Mouse (Mus musculus) hindbrain, embryonic 13.5 days (tissue): Measurements from ENCODE around the gene Hcar1. TPM values are rescaled to one million over a fixed set of nuclear protein-coding genes. Genes with fewer than 3 reads are reported as not detected.

Experiments used
- ATAC-seq: fragments of 200-750 bp; cut with Nextera tagmentation; 2 replicates; pipeline ENCODE4 v1.8.0; 2017; ENCODE audit warnings: moderate TSS enrichment; ENCODE audit not compliant: low FRiP score
- H3K27ac ChIP-seq: fragments of 300-500 bp; sonication (generic); 2 replicates; pipeline ENCODE4 v1.5.1; 2015; ENCODE audit warnings: inconsistent platforms, mild to moderate bottlenecking, moderate library complexity
- H3K27me3 ChIP-seq: fragments of 300-500 bp; sonication (generic); 2 replicates; pipeline ENCODE4 v1.6.1; 2015; ENCODE audit warnings: mild to moderate bottlenecking, inconsistent platforms
- H3K36me3 ChIP-seq: fragments of 300-500 bp; sonication (generic); 2 replicates; pipeline ENCODE4 v1.6.1; 2015; ENCODE audit warnings: mild to moderate bottlenecking, inconsistent platforms
- H3K4me1 ChIP-seq: fragments of 300-500 bp; sonication (generic); replicated peaks from 2 replicates; pipeline ENCODE4 v1.6.1; 2015; ENCODE audit warnings: inconsistent platforms
- H3K4me2 ChIP-seq: fragments of 300-500 bp; sonication (generic); 2 replicates; pipeline ENCODE4 v1.6.1; 2015; ENCODE audit warnings: inconsistent platforms, mild to moderate bottlenecking, moderate library complexity
- H3K4me3 ChIP-seq: fragments of 300-500 bp; sonication (generic); 2 replicates; pipeline ENCODE4 v1.5.1; 2015; ENCODE audit warnings: mild to moderate bottlenecking, inconsistent platforms
- H3K9ac ChIP-seq: fragments of 300-500 bp; sonication (generic); 2 replicates; pipeline ENCODE4 v1.6.1; 2015; ENCODE audit warnings: mild to moderate bottlenecking, inconsistent platforms
- H3K9me3 ChIP-seq: fragments of 300-500 bp; sonication (generic); 2 replicates; pipeline ENCODE4 v1.6.1; 2016; ENCODE audit warnings: inconsistent platforms
- WGBS: fragments of 180-500 bp; shearing (Covaris S2); methylation state at CpG from one replicate; pipeline ENCODE4 v1.1.7; 2015; 5-methylcytosine and 5-hydroxymethylcytosine counted together
- polyA plus RNA-seq: library from polyadenylated mRNA; unstranded; fragments of >200 nt; fragmentation: Nextera tagmentation; extraction: Ambion mirVana; gene quantifications from 2 replicates; pipeline ENCODE4 v1.2.1, GENCODE M21; 2015

Hcar1 gene
- polyA plus RNA-seq, 1 experiment from 2014 or later, result 0.34 TPM

DNA sequence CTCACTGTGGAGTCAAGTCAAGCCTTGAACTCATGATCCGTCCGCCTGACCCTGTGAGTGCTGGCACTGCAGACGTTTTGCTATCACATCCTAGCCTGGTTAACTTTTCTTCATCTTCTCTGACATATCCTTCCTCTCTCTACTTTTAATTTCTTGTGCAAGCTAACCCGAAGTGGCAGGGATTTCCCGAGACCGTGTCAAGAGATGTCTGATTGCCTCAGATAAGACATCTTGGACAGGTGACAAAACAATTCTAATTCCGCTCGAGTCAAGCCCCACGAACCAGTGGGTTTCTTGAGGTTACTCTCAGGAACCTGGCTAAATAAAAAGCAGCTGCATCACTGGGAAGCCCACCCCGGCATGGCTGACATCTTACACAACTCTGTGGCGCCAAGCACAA is 21.0 kb downstream of the Hcar1 start:
- ATAC-seq, result no peak
- WGBS, result 87% methylated on average over 11 of the region's 11 CpGs

DNA sequence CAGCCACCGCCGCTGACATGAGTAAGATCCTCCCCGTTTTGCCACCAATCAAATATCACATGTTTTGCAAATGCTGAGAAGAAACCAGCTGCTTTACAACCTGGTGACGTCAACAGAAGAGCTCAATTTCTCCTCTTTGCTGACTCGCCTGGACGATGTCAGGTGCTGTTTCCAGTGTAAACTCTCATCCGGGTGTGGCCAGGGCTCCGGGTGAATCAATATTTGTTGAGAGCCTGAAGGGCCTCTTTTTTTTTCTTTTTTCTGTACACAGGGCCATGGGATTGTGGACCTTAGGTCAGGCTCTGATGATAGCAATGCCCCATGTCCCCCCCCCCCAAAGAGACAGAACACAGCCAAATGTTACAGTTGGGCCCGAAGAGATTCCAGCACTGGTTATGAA is 25.3 kb downstream of the Hcar1 start:
- Histone ChIP-seq H3K4me1 (no peaks in the 10 kb centered on the region), H3K27ac (no peak overlapping the region), H3K9me3 (no peaks in the 10 kb centered on the region), H3K4me3 (no peak overlapping the region), H3K4me2 (no peak overlapping the region), H3K36me3 (no peaks in the 10 kb centered on the region), H3K27me3 (no peaks in the 10 kb centered on the region), H3K9ac (no peak overlapping the region)
- 94% methylated on average over 9 of the region's 9 CpGs for WGBS
- ATAC-seq, result no peak

More for the DNA sequence above, 21.0 kb downstream of the Hcar1 start:
- Histone ChIP-seq H3K36me3 (no peaks in the 10 kb centered on the region), H3K4me1 (no peaks in the 10 kb centered on the region), H3K27ac (no peak overlapping the region), H3K4me3 (no peak overlapping the region), H3K27me3 (no peaks in the 10 kb centered on the region), H3K9ac (no peak overlapping the region), H3K4me2 (no peak overlapping the region), H3K9me3 (no peaks in the 10 kb centered on the region)

DNA sequence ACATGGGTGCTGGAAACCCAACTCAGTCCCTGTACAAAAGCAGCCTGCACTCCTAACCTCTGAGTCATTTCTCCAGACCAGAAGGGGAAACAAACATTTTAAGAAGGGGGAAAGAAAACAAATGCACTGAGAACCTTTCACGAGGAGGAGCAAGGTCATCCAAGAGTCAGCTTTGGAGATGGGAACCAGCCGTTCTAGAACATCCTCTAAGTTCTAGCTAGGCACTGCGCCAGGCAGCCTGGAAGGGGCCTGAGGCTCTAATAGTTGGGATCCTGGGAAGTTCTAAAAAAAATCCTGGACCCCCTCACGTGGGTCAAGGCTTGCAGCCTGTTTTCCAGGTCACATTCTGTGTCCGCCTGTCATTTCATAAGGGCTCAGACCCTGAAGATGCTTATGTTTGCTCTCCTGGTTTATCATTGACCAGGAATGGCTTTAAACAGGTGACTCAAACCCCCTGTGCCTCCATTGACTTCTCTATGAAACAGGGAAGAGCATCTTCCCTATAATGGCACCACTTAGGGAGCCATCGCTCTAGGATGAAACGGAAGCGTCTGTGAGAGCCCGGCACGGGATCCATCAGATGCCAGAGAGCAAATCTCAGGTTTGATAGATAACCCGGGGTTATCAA is 25.8 kb downstream of the Hcar1 start:
- H3K4me3 ChIP-seq, result no peak overlapping the region
- no peaks in the 10 kb centered on the region for H3K4me1 ChIP-seq
- H3K36me3 ChIP-seq, result no peaks in the 10 kb centered on the region
- no peak for ATAC-seq
- 92% methylated on average over 11 of the region's 11 CpGs for WGBS
- H3K9me3 ChIP-seq, result no peaks in the 10 kb centered on the region
- H3K27me3 ChIP-seq, result no peaks in the 10 kb centered on the region
- no peak overlapping the region for H3K27ac ChIP-seq
- H3K4me2 ChIP-seq, result no peak overlapping the region
- H3K9ac ChIP-seq, result no peak overlapping the region

DNA sequence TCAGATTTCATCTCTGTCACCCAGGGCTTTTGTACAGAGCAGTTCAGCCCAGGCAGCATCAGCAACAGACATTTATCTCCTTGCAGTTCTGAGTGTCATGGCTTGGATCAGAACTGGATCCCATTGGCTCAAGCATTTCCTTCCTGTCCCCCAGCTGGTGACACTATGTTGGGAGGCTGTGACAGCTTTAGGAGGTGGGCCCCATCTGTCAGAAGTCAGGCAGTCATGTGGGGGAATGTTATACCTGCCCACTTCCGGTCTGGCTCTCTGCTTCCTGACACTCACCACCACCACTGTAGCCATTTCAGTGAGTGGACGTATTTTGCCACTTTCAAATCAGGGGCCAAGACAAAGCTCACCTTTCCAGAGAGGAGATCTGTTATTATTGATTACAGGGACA is 28.4 kb downstream of the Hcar1 start:
- Histone ChIP-seq H3K4me1 (no peaks in the 10 kb centered on the region), H3K9me3 (no peaks in the 10 kb centered on the region), H3K4me2 (no peak overlapping the region), H3K36me3 (no peaks in the 10 kb centered on the region), H3K9ac (no peak overlapping the region), H3K27me3 (no peaks in the 10 kb centered on the region), H3K27ac (no peak overlapping the region), H3K4me3 (no peak overlapping the region)
- no peak for ATAC-seq
- 65% methylated on average over 2 of the region's 2 CpGs for WGBS

DNA sequence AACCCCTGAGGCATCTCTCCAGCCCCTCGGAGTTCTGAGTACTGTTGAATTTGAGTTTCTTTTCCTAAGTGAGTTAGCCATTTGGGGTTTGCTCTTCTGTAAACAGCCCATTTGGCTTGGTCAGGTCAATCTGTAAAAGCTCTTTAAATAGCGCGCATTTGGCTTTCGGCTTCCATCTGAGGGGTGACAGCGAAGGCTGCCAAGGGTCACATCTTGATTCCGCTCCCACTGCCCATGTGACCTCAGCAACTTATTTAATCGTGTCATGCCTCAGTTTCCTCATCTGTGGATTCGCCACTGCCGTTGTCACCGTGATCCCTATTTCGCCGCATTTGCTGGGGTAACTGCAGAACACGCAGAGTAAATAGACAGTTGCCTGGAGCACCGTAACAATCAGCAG is 35.5 kb downstream of the Hcar1 start:
- no peak for ATAC-seq
- Histone ChIP-seq H3K9me3 (no peaks in the 10 kb centered on the region), H3K4me2 (no peak overlapping the region), H3K4me1 (no peaks in the 10 kb centered on the region; the same call in 1 of the 2 replicates), H3K4me3 (no peak overlapping the region), H3K9ac (no peak overlapping the region), H3K27me3 (no peaks in the 10 kb centered on the region), H3K36me3 (no peaks in the 10 kb centered on the region), H3K27ac (no peak overlapping the region)
- WGBS, result 91% methylated on average over 14 of the region's 14 CpGs

DNA sequence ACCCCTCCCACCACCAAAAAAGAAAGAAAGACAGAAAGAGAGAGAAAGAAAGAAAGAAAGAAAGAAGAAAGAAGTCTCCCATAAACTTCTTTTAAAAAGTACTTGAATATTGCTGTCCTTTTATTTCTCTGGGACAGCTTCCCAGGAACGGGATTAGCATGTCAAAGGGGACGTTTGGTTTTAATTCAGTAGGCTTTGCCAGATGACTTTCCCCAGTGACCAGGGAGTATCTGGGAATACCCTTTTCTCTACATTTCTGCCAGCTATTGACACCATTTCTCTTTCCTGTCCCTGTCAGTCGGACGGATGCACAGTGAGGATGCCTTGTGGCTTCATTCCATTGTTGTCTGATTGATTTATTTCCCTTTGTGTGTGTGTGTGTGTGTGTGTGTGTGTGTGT is 36.0 kb downstream of the Hcar1 start:
- Histone ChIP-seq H3K9me3 (no peaks in the 10 kb centered on the region), H3K36me3 (no peaks in the 10 kb centered on the region), H3K4me1 (no peaks in the 10 kb centered on the region; the same call in 1 of the 2 replicates), H3K4me3 (no peak overlapping the region), H3K9ac (no peak overlapping the region), H3K27ac (no peak overlapping the region), H3K4me2 (no peak overlapping the region), H3K27me3 (no peaks in the 10 kb centered on the region)
- ATAC-seq, result no peak
- WGBS, result 30% methylated on average over 4 of the region's 4 CpGs

DNA sequence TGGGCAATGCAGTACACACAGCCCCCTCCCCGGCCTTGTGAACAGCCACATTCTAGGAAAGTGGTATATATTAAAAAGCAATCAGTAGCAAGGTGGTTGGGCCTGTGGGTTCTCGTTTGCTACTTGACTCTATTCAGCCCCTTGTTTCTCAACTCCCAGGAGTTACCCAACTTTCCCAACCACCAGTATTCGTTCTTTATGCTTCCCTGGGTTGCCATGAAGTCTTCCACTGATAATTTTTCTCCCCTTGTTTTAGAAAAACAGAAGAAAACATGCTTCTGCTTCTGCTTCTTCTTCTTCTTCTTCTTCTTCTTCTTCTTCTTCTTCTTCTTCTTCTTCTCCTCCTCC is 36.9 kb downstream of the Hcar1 start:
- no peaks in the 10 kb centered on the region; the same call in 1 of the 2 replicates for H3K4me1 ChIP-seq
- H3K36me3 ChIP-seq, result no peaks in the 10 kb centered on the region
- 81% methylated on average over 3 of the region's 3 CpGs for WGBS

DNA sequence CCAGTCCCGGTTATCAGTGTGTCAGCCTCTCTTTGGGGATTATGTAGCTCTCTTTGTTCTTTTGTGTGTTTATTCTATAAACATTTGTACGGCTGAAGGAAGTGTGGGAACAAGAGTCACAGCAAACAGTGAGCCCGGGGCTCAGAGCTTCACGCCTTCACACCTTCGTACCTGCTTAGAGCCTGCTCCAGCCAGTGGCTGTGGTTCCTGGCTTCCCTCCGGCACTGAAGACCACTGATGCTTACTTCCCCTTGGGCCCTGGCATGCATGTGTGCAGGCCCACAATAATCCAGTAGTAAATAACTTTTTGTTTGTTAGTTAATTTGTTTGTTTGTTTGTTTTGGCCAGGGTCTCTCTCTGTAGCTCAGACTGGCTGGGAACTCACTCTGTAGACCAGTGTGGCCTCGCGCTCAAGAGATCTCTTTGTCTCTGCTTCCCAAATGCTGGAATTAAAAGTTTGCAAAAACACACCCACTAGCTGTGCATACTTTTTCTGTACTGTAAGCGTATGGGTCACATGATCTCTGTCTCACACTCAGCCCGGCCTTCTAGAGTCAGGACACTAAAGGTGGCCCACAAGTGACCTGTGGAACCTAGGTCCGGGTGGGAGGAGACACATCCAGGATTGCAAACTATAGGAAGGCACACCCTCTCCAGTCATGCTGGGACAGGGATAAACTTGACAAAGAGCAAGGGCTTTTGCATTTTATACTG is 37.4 kb downstream of the Hcar1 start:
- H3K36me3 ChIP-seq, result no peaks in the 10 kb centered on the region
- no peak overlapping the region for H3K27ac ChIP-seq
- no peak overlapping the region for H3K9ac ChIP-seq
- no peak overlapping the region for H3K4me2 ChIP-seq
- no peaks in the 10 kb centered on the region for H3K27me3 ChIP-seq
- 74% methylated on average over 11 of the region's 11 CpGs for WGBS
- no peaks in the 10 kb centered on the region; the same call in 1 of the 2 replicates for H3K4me1 ChIP-seq
- no peaks in the 10 kb centered on the region for H3K9me3 ChIP-seq
- no peak overlapping the region for H3K4me3 ChIP-seq
- ATAC-seq, result no peak

More for the DNA sequence above, 36.9 kb downstream of the Hcar1 start:
- H3K4me3 ChIP-seq, result no peak overlapping the region
- no peak overlapping the region for H3K27ac ChIP-seq
- no peak for ATAC-seq
- no peaks in the 10 kb centered on the region for H3K27me3 ChIP-seq
- H3K9me3 ChIP-seq, result no peaks in the 10 kb centered on the region
- no peak overlapping the region for H3K4me2 ChIP-seq
- H3K9ac ChIP-seq, result no peak overlapping the region

GRCm38 (mm10) chr5:123837371-123837770 is 42.4 kb downstream of the Hcar1 start:
- Histone ChIP-seq H3K4me2 (no peak overlapping the region), H3K4me1 (no peaks in the 10 kb centered on the region; the same call in 1 of the 2 replicates), H3K4me3 (no peak overlapping the region), H3K27ac (no peak overlapping the region), H3K27me3 (no peaks in the 10 kb centered on the region), H3K36me3 (no peaks in the 10 kb centered on the region), H3K9ac (0 out of 2 replicates have a peak overlapping the region, but pooled peaks have one; percentile 5), H3K9me3 (no peaks in the 10 kb centered on the region)
- WGBS, result 47% methylated on average over 4 of the region's 4 CpGs
- ATAC-seq, result no peak

DNA sequence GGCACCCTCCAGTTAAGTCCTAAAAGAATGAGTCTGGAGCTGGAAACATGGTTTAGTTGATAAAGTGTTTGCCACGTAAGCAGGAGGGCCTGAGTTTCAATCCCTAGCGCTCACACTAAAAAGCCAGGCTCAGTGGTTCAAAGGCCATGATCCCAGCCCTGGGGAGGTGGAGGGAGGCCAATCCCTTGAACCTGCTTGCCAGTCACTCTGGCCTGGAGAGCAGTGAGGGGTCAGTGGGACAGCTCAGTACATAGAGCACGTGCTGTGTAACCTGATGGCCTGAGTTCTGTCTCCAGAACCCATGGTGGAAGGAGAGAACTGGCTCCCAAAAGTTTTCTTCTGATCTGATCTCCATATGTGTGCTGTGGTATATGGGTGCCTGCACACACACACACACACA is 45.0 kb downstream of the Hcar1 start:
- Histone ChIP-seq H3K9ac (no peak overlapping the region), H3K36me3 (no peaks in the 10 kb centered on the region), H3K4me3 (no peak overlapping the region), H3K27ac (no peak overlapping the region), H3K4me2 (no peak overlapping the region), H3K27me3 (no peaks in the 10 kb centered on the region), H3K4me1 (no peaks in the 10 kb centered on the region), H3K9me3 (no peaks in the 10 kb centered on the region)
- no peak for ATAC-seq
- WGBS, result 84% methylated on average over 3 of the region's 3 CpGs

GRCm38 (mm10) chr5:123832309-123832708 is 47.5 kb downstream of the Hcar1 start:
- ATAC-seq, result no peak
- Histone ChIP-seq H3K4me2 (no peak overlapping the region), H3K9ac (no peak overlapping the region), H3K9me3 (no peaks in the 10 kb centered on the region), H3K4me3 (no peak overlapping the region), H3K4me1 (no peaks in the 10 kb centered on the region), H3K36me3 (no peaks in the 10 kb centered on the region), H3K27me3 (no peaks in the 10 kb centered on the region), H3K27ac (no peak overlapping the region)
- 90% methylated on average over 7 of the region's 7 CpGs for whole genome bisulfite sequencing

GRCm38 (mm10) chr5:123827659-123828091 is 52.1 kb downstream of the Hcar1 start:
- no peak for ATAC-seq
- Histone ChIP-seq H3K4me2 (no peak overlapping the region), H3K27me3 (no peaks in the 10 kb centered on the region), H3K9ac (no peak overlapping the region), H3K4me3 (no peak overlapping the region), H3K4me1 (0 out of 2 replicates have a peak, but pooled peaks cover 4% of the 10 kb centered on the region), H3K36me3 (no peaks in the 10 kb centered on the region), H3K27ac (no peak overlapping the region), H3K9me3 (no peaks in the 10 kb centered on the region)
- WGBS, result 77% methylated on average over 6 of the region's 6 CpGs
